Mouse (Mus musculus): ENCODE results near the gene Cacul1. TPM values are rescaled to one million over a fixed set of nuclear protein-coding genes. Genes with fewer than 3 reads are reported as not detected.

The Cacul1 gene
- polyA plus RNA-seq, 1 experiment from 2014 or later, result 25.3 TPM

- Histone ChIP-seq H3K27ac (replicated peaks) (no peak overlapping the region), H3K9me3 (no peaks in the 10 kb centered on the region), H3K4me2 (no peak overlapping the region), H3K27me3 (no peaks in the 10 kb centered on the region), H3K36me3 (peaks cover 35% of the 10 kb centered on the region), H3K9ac (no peak overlapping the region), H3K4me1 (replicated peaks) (no peaks in the 10 kb centered on the region), H3K4me3 (no peak overlapping the region)
- ATAC-seq (ENCODE audit: low read depth), result no peak
- WGBS, result 93% methylated on average over 4 of the region's 4 CpGs
These were observed 53.9 kb downstream of the Cacul1 start for GRCm38 (mm10) chr19:60526876-60527275.

- H3K4me1 ChIP-seq (replicated peaks), result no peaks in the 10 kb centered on the region
- ATAC-seq (ENCODE audit: low read depth), result no peak
- H3K4me2 ChIP-seq, result no peak overlapping the region
- H3K36me3 ChIP-seq, result peaks cover 34% of the 10 kb centered on the region
- no peak overlapping the region for H3K27ac ChIP-seq (replicated peaks)
- H3K9ac ChIP-seq, result no peak overlapping the region
- WGBS, result 81% methylated on average over 1 of the region's 1 CpGs
- H3K4me3 ChIP-seq, result no peak overlapping the region
- no peaks in the 10 kb centered on the region for H3K27me3 ChIP-seq
- no peaks in the 10 kb centered on the region for H3K9me3 ChIP-seq
These were observed 55.7 kb downstream of the Cacul1 start for GRCm38 (mm10) chr19:60525086-60525485.

GRCm38 (mm10) chr19:60524678-60525077 is 56.1 kb downstream of the Cacul1 start:
- Histone ChIP-seq H3K36me3 (peaks cover 31% of the 10 kb centered on the region), H3K4me2 (no peak overlapping the region), H3K27me3 (no peaks in the 10 kb centered on the region), H3K4me3 (no peak overlapping the region), H3K27ac (replicated peaks) (no peak overlapping the region), H3K9ac (no peak overlapping the region), H3K4me1 (replicated peaks) (no peaks in the 10 kb centered on the region), H3K9me3 (no peaks in the 10 kb centered on the region)
- ATAC-seq (ENCODE audit: low read depth), result no peak
- WGBS, result 93% methylated on average over 3 of the region's 3 CpGs

- 0 out of 2 replicates have a peak, but pooled peaks cover 1% of the 10 kb centered on the region for H3K36me3 ChIP-seq
These were observed 60.7 kb downstream of the Cacul1 start for GRCm38 (mm10) chr19:60520131-60520530.

GRCm38 (mm10) chr19:60515064-60515463 is 65.8 kb downstream of the Cacul1 start:
- no peak for ATAC-seq (ENCODE audit: low read depth)
- Histone ChIP-seq H3K27ac (replicated peaks) (no peak overlapping the region), H3K27me3 (no peaks in the 10 kb centered on the region), H3K4me3 (no peak overlapping the region), H3K4me2 (no peak overlapping the region), H3K4me1 (replicated peaks) (no peaks in the 10 kb centered on the region), H3K9me3 (no peaks in the 10 kb centered on the region), H3K36me3 (no peaks in the 10 kb centered on the region), H3K9ac (no peak overlapping the region)
- 76% methylated on average over 2 of the region's 2 CpGs for WGBS

More at GRCm38 (mm10) chr19:60520131-60520530, 60.7 kb downstream of the Cacul1 start:
- Histone ChIP-seq H3K4me3 (no peak overlapping the region), H3K27me3 (no peaks in the 10 kb centered on the region), H3K9me3 (no peaks in the 10 kb centered on the region), H3K9ac (no peak overlapping the region), H3K4me1 (replicated peaks) (no peaks in the 10 kb centered on the region), H3K27ac (replicated peaks) (no peak overlapping the region), H3K4me2 (no peak overlapping the region)
- no peak for ATAC-seq (ENCODE audit: low read depth)
- 86% methylated on average over 3 of the region's 3 CpGs for WGBS

GRCm38 (mm10) chr19:60513431-60513830 is 67.4 kb downstream of the Cacul1 start:
- Histone ChIP-seq H3K4me1 (replicated peaks) (no peaks in the 10 kb centered on the region), H3K9ac (no peak overlapping the region), H3K36me3 (no peaks in the 10 kb centered on the region), H3K27ac (replicated peaks) (no peak overlapping the region), H3K4me3 (no peak overlapping the region), H3K9me3 (no peaks in the 10 kb centered on the region), H3K27me3 (no peaks in the 10 kb centered on the region), H3K4me2 (no peak overlapping the region)
- 47% methylated on average over 3 of the region's 3 CpGs for WGBS
- no peak for ATAC-seq (ENCODE audit: low read depth)

- Histone ChIP-seq H3K36me3 (no peaks in the 10 kb centered on the region), H3K4me1 (replicated peaks) (no peaks in the 10 kb centered on the region), H3K9me3 (no peaks in the 10 kb centered on the region), H3K4me3 (no peak overlapping the region), H3K27ac (replicated peaks) (no peak overlapping the region), H3K4me2 (no peak overlapping the region), H3K9ac (no peak overlapping the region), H3K27me3 (no peaks in the 10 kb centered on the region)
- ATAC-seq (ENCODE audit: low read depth), result no peak
These were observed 80.6 kb downstream of the Cacul1 start for GRCm38 (mm10) chr19:60500209-60500608.

GRCm38 (mm10) chr19:60497171-60497570 is 83.7 kb downstream of the Cacul1 start:
- Histone ChIP-seq H3K4me2 (no peak overlapping the region), H3K4me1 (replicated peaks) (no peaks in the 10 kb centered on the region), H3K36me3 (no peaks in the 10 kb centered on the region), H3K27me3 (no peaks in the 10 kb centered on the region), H3K9me3 (no peaks in the 10 kb centered on the region), H3K4me3 (no peak overlapping the region), H3K27ac (replicated peaks) (no peak overlapping the region), H3K9ac (no peak overlapping the region)
- ATAC-seq (ENCODE audit: low read depth), result no peak
- 73% methylated on average over 4 of the region's 4 CpGs for WGBS

GRCm38 (mm10) chr19:60495772-60496171 is 85.1 kb downstream of the Cacul1 start:
- no peaks in the 10 kb centered on the region for H3K36me3 ChIP-seq
- ATAC-seq (ENCODE audit: low read depth), result no peak
- H3K4me2 ChIP-seq, result no peak overlapping the region
- no peaks in the 10 kb centered on the region for H3K27me3 ChIP-seq
- H3K9me3 ChIP-seq, result no peaks in the 10 kb centered on the region
- WGBS, result 58% methylated on average over 3 of the region's 3 CpGs
- no peak overlapping the region for H3K27ac ChIP-seq (replicated peaks)
- H3K9ac ChIP-seq, result no peak overlapping the region
- no peak overlapping the region for H3K4me3 ChIP-seq
- no peaks in the 10 kb centered on the region for H3K4me1 ChIP-seq (replicated peaks)

- 92% methylated on average over 1 of the region's 1 CpGs for WGBS
- Histone ChIP-seq H3K9ac (no peak overlapping the region), H3K27ac (replicated peaks) (no peak overlapping the region), H3K4me1 (replicated peaks) (no peaks in the 10 kb centered on the region), H3K4me3 (no peak overlapping the region), H3K27me3 (no peaks in the 10 kb centered on the region), H3K9me3 (no peaks in the 10 kb centered on the region), H3K36me3 (no peaks in the 10 kb centered on the region), H3K4me2 (no peak overlapping the region)
- ATAC-seq (ENCODE audit: low read depth), result no peak
These were observed 91.3 kb downstream of the Cacul1 start for GRCm38 (mm10) chr19:60489566-60489965.

- Histone ChIP-seq H3K4me2 (no peak overlapping the region), H3K9me3 (no peaks in the 10 kb centered on the region), H3K4me1 (replicated peaks) (no peaks in the 10 kb centered on the region), H3K4me3 (no peak overlapping the region), H3K36me3 (no peaks in the 10 kb centered on the region), H3K27me3 (no peaks in the 10 kb centered on the region), H3K27ac (replicated peaks) (no peak overlapping the region), H3K9ac (no peak overlapping the region)
- no peak for ATAC-seq (ENCODE audit: low read depth)
These were observed 95.6 kb downstream of the Cacul1 start for GRCm38 (mm10) chr19:60485261-60485660.

- no peak overlapping the region for H3K4me3 ChIP-seq
- WGBS, result 61% methylated on average over 1 of the region's 1 CpGs
- no peak overlapping the region for H3K27ac ChIP-seq (replicated peaks)
- no peak overlapping the region for H3K4me2 ChIP-seq
- no peaks in the 10 kb centered on the region for H3K4me1 ChIP-seq (replicated peaks)
- no peaks in the 10 kb centered on the region for H3K36me3 ChIP-seq
- no peaks in the 10 kb centered on the region for H3K9me3 ChIP-seq
- H3K27me3 ChIP-seq, result no peaks in the 10 kb centered on the region; the same call in 1 of the 2 replicates
- no peak for ATAC-seq (ENCODE audit: low read depth)
- no peak overlapping the region for H3K9ac ChIP-seq
These were observed 102.0 kb downstream of the Cacul1 start for GRCm38 (mm10) chr19:60478859-60479258.

- no peak overlapping the region for H3K4me3 ChIP-seq
- H3K9me3 ChIP-seq, result no peaks in the 10 kb centered on the region
- no peaks in the 10 kb centered on the region; the same call in 1 of the 2 replicates for H3K27me3 ChIP-seq
- no peak overlapping the region for H3K27ac ChIP-seq (replicated peaks)
- no peak overlapping the region for H3K9ac ChIP-seq
- no peak for ATAC-seq (ENCODE audit: low read depth)
- WGBS, result 62% methylated on average over 2 of the region's 2 CpGs
- H3K36me3 ChIP-seq, result no peaks in the 10 kb centered on the region
- H3K4me1 ChIP-seq (replicated peaks), result no peaks in the 10 kb centered on the region
- no peak overlapping the region for H3K4me2 ChIP-seq
These were observed 103.0 kb downstream of the Cacul1 start for GRCm38 (mm10) chr19:60477788-60478187.
